Mouse (Mus musculus) CH12.LX (cell line): Measurements from ENCODE around the gene Cyp2d10. TPM values are rescaled to one million over a fixed set of nuclear protein-coding genes. Genes with fewer than 3 reads are reported as not detected.
"Not testable (repeated sequence)": the region's sequence is repeated elsewhere in the genome, so short reads cannot be mapped to it uniquely, and the experiment has no call there.

ENCODE experiments used
- DNase-seq: peaks from one replicate; pipeline ENCODE4 v3.0.0-alpha.2; 2013; ENCODE audit errors: extremely low read depth
- H3K27ac ChIP-seq: 2 replicates; pipeline ENCODE4 v1.5.1; 2012; ENCODE audit warnings: low read depth, mild to moderate bottlenecking, control low read depth, moderate library complexity; ENCODE audit not compliant: insufficient read depth
- H3K27me3 ChIP-seq: replicated peaks from 2 replicates; pipeline ENCODE3; 2012; ENCODE audit warnings: inconsistent platforms
- H3K36me3 ChIP-seq, 2 experiments: replicated peaks in 1 of 2; 2 replicates each; pipeline versions ENCODE3 to v1.6.1; 2012; ENCODE audit warnings: inconsistent platforms in 1 of 2, low read length in 1 of 2, mild to moderate bottlenecking in 1 of 2, mixed read lengths in 1 of 2, moderate library complexity in 1 of 2; ENCODE audit not compliant: control insufficient read depth in 1 of 2, insufficient read depth in 1 of 2
- H3K4me1 ChIP-seq, 2 experiments: 2 replicates each; pipeline ENCODE4 v1.6.1; 2012; ENCODE audit warnings: inconsistent platforms in 1 of 2, moderate library complexity in 1 of 2; ENCODE audit not compliant: insufficient read depth in 2 of 2, control insufficient read depth in 1 of 2
- H3K4me2 ChIP-seq: 2 replicates; pipeline ENCODE4 v1.6.1; 2012; ENCODE audit warnings: low read depth, mild to moderate bottlenecking, control low read depth; ENCODE audit not compliant: poor library complexity, insufficient read depth, severe bottlenecking
- H3K4me3 ChIP-seq, 3 experiments: fragments of 150-350 bp in 1 of 3; sonication (generic) in 1 of 3; replicated peaks in 1 of 3; 2 replicates each; pipeline versions ENCODE3 to v1.5.1; 2011 to 2012; ENCODE audit warnings: low read depth in 2 of 3, low read length in 2 of 3, mild to moderate bottlenecking in 2 of 3, moderate library complexity in 2 of 3, control low read depth in 1 of 3, improper control_type of control experiment in 1 of 3, inconsistent platforms in 1 of 3, mixed read lengths in 1 of 3; ENCODE audit not compliant: poor library complexity in 1 of 3
- H3K79me2 ChIP-seq: replicated peaks from 2 replicates; pipeline ENCODE4 v1.6.1; 2012; ENCODE audit warnings: mild to moderate bottlenecking, moderate library complexity; ENCODE audit not compliant: control insufficient read depth, poor library complexity, insufficient read depth, severe bottlenecking; ENCODE audit errors: extremely low read depth
- H3K9ac ChIP-seq: 2 replicates; pipeline ENCODE4 v1.6.1; 2012; ENCODE audit warnings: low read depth, mild to moderate bottlenecking, control low read depth, moderate library complexity; ENCODE audit not compliant: insufficient read depth
- H3K9me3 ChIP-seq: replicated peaks from 2 replicates; pipeline ENCODE3; 2012; ENCODE audit warnings: low read length, inconsistent platforms, mixed read lengths
- BHLHE40 ChIP-seq: IDR thresholded peaks from 2 replicates; pipeline ENCODE4 v1.6.1; 2011; ENCODE audit warnings: mild to moderate bottlenecking, low read depth, low read length, improper control_type of control experiment
- CHD1 ChIP-seq: IDR thresholded peaks from 2 replicates; pipeline ENCODE4 v1.6.1; 2012; ENCODE audit warnings: low read depth, low read length, improper control_type of control experiment, inconsistent platforms
- CHD2 ChIP-seq: IDR thresholded peaks from 2 replicates; pipeline ENCODE4 v1.6.1; 2011; ENCODE audit warnings: low read length, improper control_type of control experiment
- ETS1 ChIP-seq: conservative IDR thresholded peaks from 2 replicates; pipeline ENCODE4 v1.6.1; 2012; ENCODE audit warnings: low read depth, mild to moderate bottlenecking, inconsistent platforms, low read length, improper control_type of control experiment, moderate library complexity
- GABPA ChIP-seq: IDR thresholded peaks from 2 replicates; pipeline ENCODE4 v1.6.1; 2012; ENCODE audit warnings: low read depth, low read length, improper control_type of control experiment, inconsistent platforms; ENCODE audit not compliant: insufficient replicate concordance
- JUND ChIP-seq: conservative IDR thresholded peaks from 2 replicates; pipeline ENCODE4 v1.6.1; 2011; ENCODE audit warnings: low read depth, low read length, improper control_type of control experiment
- KAT2A ChIP-seq: IDR thresholded peaks from 2 replicates; pipeline ENCODE4 v1.6.1; 2012; ENCODE audit warnings: low read length, improper control_type of control experiment, inconsistent platforms; ENCODE audit not compliant: insufficient replicate concordance
- MAFK ChIP-seq: IDR thresholded peaks from 2 replicates; pipeline ENCODE4 v1.6.1; 2011; ENCODE audit warnings: low read length, improper control_type of control experiment; ENCODE audit not compliant: insufficient replicate concordance
- MEF2A ChIP-seq: IDR thresholded peaks from 2 replicates; pipeline ENCODE4 v1.6.1; 2014; ENCODE audit warnings: low read depth, mild to moderate bottlenecking, inconsistent platforms, low read length, improper control_type of control experiment, borderline replicate concordance
- MXI1 ChIP-seq: IDR thresholded peaks from 2 replicates; pipeline ENCODE4 v1.6.1; 2011; ENCODE audit warnings: mild to moderate bottlenecking, low read depth, low read length, improper control_type of control experiment
- MYC ChIP-seq: IDR thresholded peaks from 2 replicates; pipeline ENCODE4 v1.6.1; 2011; ENCODE audit warnings: low read depth, mild to moderate bottlenecking, improper control_type of control experiment, low read length
- NRF1 ChIP-seq: IDR thresholded peaks from 2 replicates; pipeline ENCODE4 v1.6.1; 2014; ENCODE audit warnings: low read depth, mild to moderate bottlenecking, inconsistent platforms, low read length, improper control_type of control experiment, moderate library complexity
- SIN3A ChIP-seq: IDR thresholded peaks from 2 replicates; pipeline ENCODE4 v1.6.1; 2012; ENCODE audit warnings: low read length, improper control_type of control experiment, inconsistent platforms
- USF2 ChIP-seq: conservative IDR thresholded peaks from 2 replicates; pipeline ENCODE4 v1.6.1; 2011; ENCODE audit warnings: low read depth, low read length, improper control_type of control experiment
- ZC3H11A ChIP-seq: IDR thresholded peaks from 2 replicates; pipeline ENCODE4 v1.6.1; 2012; ENCODE audit warnings: low read depth, mild to moderate bottlenecking, inconsistent platforms, low read length, improper control_type of control experiment
- ZKSCAN1 ChIP-seq: IDR thresholded peaks from 2 replicates; pipeline ENCODE4 v1.6.1; 2012; ENCODE audit warnings: low read depth, inconsistent platforms, low read length, improper control_type of control experiment, borderline replicate concordance
- ZMIZ1 ChIP-seq: IDR thresholded peaks from 2 replicates; pipeline ENCODE4 v1.6.1; 2012; ENCODE audit warnings: low read depth, mild to moderate bottlenecking, inconsistent platforms, low read length, improper control_type of control experiment
- ZNF384 ChIP-seq: IDR thresholded peaks from 2 replicates; pipeline ENCODE4 v1.6.1; 2012; ENCODE audit warnings: low read depth, low read length, improper control_type of control experiment, inconsistent platforms
- dilution Hi-C: fragments of 300-500 bp; cut with MboI; formaldehyde crosslinking; loops from 2 replicates; pipeline ENCODE4 v1.14.3; 2020; ENCODE audit warnings: low sequenced_read_pairs; ENCODE audit not compliant: extremely low pct_unique_long_range_greater_than_20kb, extremely low pct_ligation_motif_present
- in situ Hi-C: fragments of 300-500 bp; cut with MboI; formaldehyde crosslinking; loops from 3 replicates; pipeline ENCODE4 v1.14.3; 2019; ENCODE audit warnings: low sequenced_read_pairs, low pct_ligation_motif_present, low pct_unique_long_range_greater_than_20kb, mixed read lengths
- polyA plus RNA-seq: library from polyadenylated mRNA; unstranded; fragments of >175 nt; gene quantifications from 2 replicates; pipeline ENCODE4 v1.2.1, GENCODE M21; 2012; ENCODE audit warnings: low read depth; ENCODE audit not compliant: insufficient read length
- total RNA-seq, 2 experiments: library from RNA; depleted of rRNA; stranded (reverse); fragments of 300-350 nt in 1 of 2; fragments of >200 nt in 1 of 2; gene quantifications; 2 replicates each; pipeline ENCODE4 v1.2.3; 2012 to 2014

Cyp2d10 gene
- total and polyA plus RNA-seq, 3 experiments: not detected

DNA sequence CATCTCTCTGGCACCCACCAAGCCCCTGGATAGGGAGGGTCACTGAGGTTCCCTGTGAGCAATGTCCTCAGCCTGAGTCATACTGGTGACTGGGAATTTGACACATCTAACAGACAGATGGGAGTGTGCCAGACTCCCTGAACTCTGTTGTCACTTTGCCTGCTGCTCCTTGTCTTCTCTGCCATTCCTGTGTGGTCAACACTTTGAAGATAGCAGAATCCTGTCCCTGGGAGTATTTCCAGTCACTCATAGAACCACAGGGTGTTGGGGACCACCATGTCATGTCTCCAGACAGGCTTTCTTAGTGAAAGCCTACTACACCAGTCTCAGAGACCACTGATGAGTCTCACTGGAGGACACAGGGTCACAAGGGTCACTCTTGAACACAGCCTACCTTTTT lies 4.9 kb downstream of the Cyp2d10 start:
- H3K4me2 ChIP-seq: no peak overlapping the region
- no peak for TF ChIP-seq ETS1
- TF ChIP-seq SIN3A: no peak
- no peak for TF ChIP-seq MXI1
- no peak for TF ChIP-seq JUND
- no peak for TF ChIP-seq CHD2
- TF ChIP-seq, all 38 proteins: peak for 0
- no peak for DNase-seq
- Histone ChIP-seq H3K4me1 (peaks cover 1 to 2% of the 10 kb centered on the region in 2 experiments; a peak in 2 of 4 replicates), H3K4me3 (no peak overlapping the region), H3K27me3 (peaks cover 43% of the 10 kb centered on the region), H3K27ac (no peak overlapping the region), H3K79me2 (no peaks in the 10 kb centered on the region), H3K9ac (no peak overlapping the region), H3K36me3 (no peaks in the 10 kb centered on the region), H3K9me3 (no peaks in the 10 kb centered on the region)
- dilution Hi-C loops (no loop called here), in situ Hi-C loops (no loop called here)

DNA sequence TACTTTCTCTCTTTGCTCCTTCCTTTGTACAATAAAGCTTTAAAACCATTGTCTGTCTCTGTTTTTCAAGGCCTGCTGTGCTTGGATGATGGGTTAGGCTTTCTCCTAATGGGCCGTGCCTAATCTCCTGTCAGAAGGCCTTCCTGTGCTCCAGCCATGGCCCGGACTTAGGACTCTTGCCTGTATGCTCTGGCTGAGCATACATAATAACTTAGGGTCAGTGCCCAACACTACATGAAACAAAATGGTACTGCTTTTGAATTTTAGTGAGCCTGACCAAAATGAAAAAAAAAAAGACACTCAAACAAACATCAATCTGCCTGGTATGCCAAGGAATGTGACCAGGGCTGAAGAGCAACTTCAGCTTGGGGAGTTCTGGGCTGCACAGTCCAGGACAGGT lies 5.5 kb downstream of the Cyp2d10 start:
- dilution Hi-C loops (no loop called here), in situ Hi-C loops (no loop called here)
- Histone ChIP-seq H3K9me3 (no peaks in the 10 kb centered on the region), H3K79me2 (no peaks in the 10 kb centered on the region), H3K36me3 (no peaks in the 10 kb centered on the region), H3K27me3 (peaks cover 40% of the 10 kb centered on the region), H3K9ac (no peak overlapping the region), H3K4me3 (no peak overlapping the region), H3K4me2 (no peak overlapping the region), H3K4me1 (no peaks in the 10 kb centered on the region), H3K27ac (no peak overlapping the region)
- no peak for DNase-seq
- TF ChIP-seq ETS1 (no peak), KAT2A (no peak), MYC (no peak), MEF2A (no peak), BHLHE40 (no peak), ZMIZ1 (no peak), NRF1 (no peak), USF2 (no peak), MAFK (no peak), GABPA (no peak), CHD2 (no peak), ZC3H11A (no peak), ZKSCAN1 (no peak), CHD1 (no peak), ZNF384 (no peak), MXI1 (no peak)

DNA sequence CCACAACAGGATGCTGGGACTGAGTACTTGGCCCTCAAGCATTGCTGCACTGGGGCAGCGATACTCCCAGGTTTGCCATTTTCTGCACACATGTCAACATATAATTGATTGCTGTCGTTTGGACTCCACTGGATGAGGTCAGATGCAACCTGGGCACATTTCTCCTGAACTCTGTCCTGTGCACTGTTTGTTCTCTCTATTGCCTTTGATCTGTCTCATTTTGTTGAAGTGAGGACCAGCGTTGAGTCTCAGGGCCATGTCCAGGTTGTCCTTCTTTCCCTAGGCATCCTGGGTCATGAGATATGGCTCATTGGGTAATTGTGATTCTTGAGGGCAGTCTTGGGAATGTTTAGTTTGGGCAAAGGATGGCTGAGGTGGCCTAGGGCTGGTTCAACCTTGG lies 11.0 kb downstream of the Cyp2d10 start:
- peaks cover 28% of the 10 kb centered on the region for H3K27me3 ChIP-seq
- H3K79me2 ChIP-seq, H3K4me1 ChIP-seq, DNase-seq, H3K4me3 ChIP-seq, H3K9me3 ChIP-seq, dilution Hi-C loops, H3K36me3 ChIP-seq, H3K9ac ChIP-seq, H3K27ac ChIP-seq, in situ Hi-C loops, H3K4me2 ChIP-seq: not testable (repeated sequence)

DNA sequence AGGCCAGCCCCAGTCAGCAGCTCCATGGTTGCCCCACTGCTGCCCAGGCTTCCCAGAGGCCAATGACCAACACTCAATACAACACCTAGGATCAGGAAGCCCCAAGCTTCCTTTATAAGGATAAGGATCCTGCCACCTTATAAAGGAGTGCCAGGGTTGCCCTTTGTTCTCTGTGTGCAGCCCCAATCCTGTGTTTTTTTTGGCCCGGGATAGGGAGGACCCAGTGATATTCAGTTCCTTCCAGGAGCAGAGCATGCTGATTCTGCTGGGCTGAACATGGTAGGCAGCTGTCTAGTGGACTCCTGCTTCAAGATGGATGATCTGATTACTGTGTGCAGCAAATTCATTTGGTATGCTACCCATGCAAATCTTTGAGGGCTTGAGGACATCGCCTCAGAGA lies 13.1 kb downstream of the Cyp2d10 start, which contains the start of gene Cyp2d11:
Gene Cyp2d11, minus strand, starts transcription at position 101 of the 400 bp plus-strand sequence.
- H3K36me3 ChIP-seq, H3K4me1 ChIP-seq, H3K9ac ChIP-seq, H3K9me3 ChIP-seq, H3K79me2 ChIP-seq, H3K4me2 ChIP-seq, in situ Hi-C loops, H3K27ac ChIP-seq, dilution Hi-C loops, H3K4me3 ChIP-seq, DNase-seq: not testable (repeated sequence)
- H3K27me3 ChIP-seq: peaks cover 23% of the 10 kb centered on the region
